Mouse (Mus musculus) CH12F3 (cell line): ENCODE measurements around the gene Pikfyve.

Source experiments
- in situ Hi-C: fragments of 300-500 bp; cut with MboI; formaldehyde crosslinking; loops from 2 replicates; pipeline ENCODE4 v1.14.3; 2020; ENCODE audit warnings: low sequenced_read_pairs

Pikfyve gene

GRCm38 (mm10) chr1:65312118-65312517 lies 125.6 kb downstream of the Pikfyve start:
- in situ Hi-C loops: no loop called here

GRCm38 (mm10) chr1:65312896-65313295 lies 126.4 kb downstream of the Pikfyve start:
- in situ Hi-C loops: no loop called here

- in situ Hi-C loops: no loop called here
These were observed 127.9 kb downstream of the Pikfyve start for GRCm38 (mm10) chr1:65314054-65315021.

GRCm38 (mm10) chr1:65315022-65315407 lies 128.5 kb downstream of the Pikfyve start:
- in situ Hi-C loops: no loop called here
